In genomic region chr13:96593621-96594020, GRCm38 (mm10) we compare ENCODE assay signal across 10 mouse cellular contexts. TPM values are rescaled to one million over a fixed set of nuclear protein-coding genes. Genes with fewer than 3 reads are reported as not detected.
DNase-seq lines count a peak whose midpoint lies in the region; ATAC-seq and TF ChIP-seq lines count a peak whose summit lies in the region.
"Had no signal": no experiment of that assay in that cellular context is flagged by ENCODE, and none has a peak within 500 bp of the region (broad histone marks: within the 10 kb centered on the region; RNA-seq: fewer than 3 reads in every experiment).

No protein-coding gene starts in this region.

- TF ChIP-seq POLR2A in spleen, adult 2 months (IDR thresholded peaks at IDR 0.05; ENCODE audit: low read depth, low read length): no peak
- TF ChIP-seq POLR2A in small intestine, adult 2 months (IDR thresholded peaks at IDR 0.05; ENCODE audit: low read depth, low read length): no peak

- 0 out of 2 replicates have a peak, but pooled peaks have one; percentile 10 for TF ChIP-seq CTCF in spleen, adult 2 months (IDR thresholded peaks at IDR 0.05; ENCODE audit: extremely low read depth, insufficient read depth, insufficient read length, insufficient replicate concordance)
- TF ChIP-seq CTCF in small intestine, adult 2 months (IDR thresholded peaks at IDR 0.05; ENCODE audit: extremely low read depth, insufficient read length, insufficient replicate concordance, low read depth, low read length): peak; percentile 10; the same call in 1 of the 2 replicates

- H3K4me2 ChIP-seq in heart, embryonic 12.5 days: no peak overlapping the region
- H3K4me2 ChIP-seq: embryonic facial prominence, embryonic 13.5 days; midbrain, embryonic 12.5 days had no signal

- no peak for ATAC-seq in heart, embryonic 12.5 days (ENCODE audit: insufficient number of reproducible peaks, low FRiP score)
- ATAC-seq in erythroblast, adult 5-6 weeks (replicated peaks; ENCODE audit: low FRiP score, poor library complexity, severe bottlenecking): 0 out of 2 replicates have a peak, but pooled peaks have one; percentile 69

- no peak overlapping the region for H3K9ac ChIP-seq in heart, embryonic 12.5 days
- H3K9ac ChIP-seq: embryonic facial prominence, embryonic 13.5 days; midbrain, embryonic 12.5 days had no signal

- WGBS in heart, embryonic 12.5 days: 19% methylated on average over 1 of the region's 1 CpGs
- WGBS in spleen, adult 2 months: 2% methylated on average over 1 of the region's 1 CpGs
- WGBS in small intestine, adult 2 months: 2% methylated on average over 1 of the region's 1 CpGs

- H3K4me3 ChIP-seq in heart, embryonic 12.5 days: no peak overlapping the region
- H3K4me3 ChIP-seq in spleen, adult 2 months (ENCODE audit: extremely low read depth, insufficient read depth, insufficient read length): no peak overlapping the region
- H3K4me3 ChIP-seq in small intestine, adult 2 months (ENCODE audit: low read depth, low read length): no peak overlapping the region
- H3K4me3 ChIP-seq: embryonic facial prominence, embryonic 13.5 days; midbrain, embryonic 12.5 days had no signal

- no peaks in the 10 kb centered on the region for H3K9me3 ChIP-seq in heart, embryonic 12.5 days (replicated peaks)
- H3K9me3 ChIP-seq: embryonic facial prominence, embryonic 13.5 days; midbrain, embryonic 12.5 days had no signal

- H3K27me3 ChIP-seq in heart, embryonic 12.5 days (replicated peaks): no peaks in the 10 kb centered on the region
- no peaks in the 10 kb centered on the region for H3K27me3 ChIP-seq in spleen, adult 2 months (ENCODE audit: control insufficient read depth, insufficient read depth, low read length)
- no peaks in the 10 kb centered on the region for H3K27me3 ChIP-seq in small intestine, adult 2 months (ENCODE audit: control insufficient read depth, insufficient read depth, low read length)
- H3K27me3 ChIP-seq: embryonic facial prominence, embryonic 13.5 days; midbrain, embryonic 12.5 days had no signal

- DNase-seq in heart, adult 9 months (ENCODE audit: low spot score in 2 of 2): peak; percentile 18
- DNase-seq in spleen, adult 2 months (ENCODE audit: low read depth in 1 of 2, low spot score in 2 of 2): peak in 1 of 2 experiments; percentile 7
- no peak for DNase-seq in spleen, adult 12 weeks (ENCODE audit: low spot score)
- no peak for DNase-seq in layer of hippocampus, postnatal 36 days
- DNase-seq in adrenal gland, adult 2 months: no peak

- peaks cover 9% of the 10 kb centered on the region; the same call in 1 of the 2 replicates for H3K4me1 ChIP-seq in heart, embryonic 12.5 days (replicated peaks)
- no peaks in the 10 kb centered on the region for H3K4me1 ChIP-seq in spleen, adult 2 months (ENCODE audit: control insufficient read depth, insufficient read depth, insufficient read length)
- H3K4me1 ChIP-seq in small intestine, adult 2 months (ENCODE audit: control insufficient read depth, insufficient read depth, insufficient read length, low read length): no peaks in the 10 kb centered on the region

- H3K27ac ChIP-seq in heart, embryonic 12.5 days (ENCODE audit: poor library complexity, severe bottlenecking): no peak overlapping the region
- no peak overlapping the region for H3K27ac ChIP-seq in spleen, adult 2 months (ENCODE audit: insufficient read depth, low read length)
- H3K27ac ChIP-seq in small intestine, adult 2 months (ENCODE audit: insufficient read depth, low read depth, low read length): no peak overlapping the region
- H3K27ac ChIP-seq: embryonic facial prominence, embryonic 13.5 days; midbrain, embryonic 12.5 days had no signal

- H3K36me3 ChIP-seq in heart, embryonic 12.5 days: peaks cover 4% of the 10 kb centered on the region; the same call in 1 of the 2 replicates
- 0 out of 2 replicates have a peak, but pooled peaks cover 1% of the 10 kb centered on the region for H3K36me3 ChIP-seq in spleen, adult 2 months (ENCODE audit: control insufficient read depth, insufficient read depth, low read length)
- peaks cover 6% of the 10 kb centered on the region; the same call in 1 of the 2 replicates for H3K36me3 ChIP-seq in small intestine, adult 2 months (ENCODE audit: control insufficient read depth, insufficient read depth, low read length)
- H3K36me3 ChIP-seq: midbrain, embryonic 12.5 days had no signal

RNA-seq across cellular contexts. Expression of gene Col4a3bp, which starts 51.2 kb away (rescaled TPM):
- 9.0 and 9.7 TPM in 2 replicates for polyA plus RNA-seq in heart, embryonic 12.5 days (2016; fragmentation: Nextera tagmentation; extraction: Ambion mirVana)
- 9.5 and 12.4 TPM in 2 replicates for polyA plus RNA-seq in spleen, adult 2 months (2012; rRNA removed)
- total RNA-seq in erythroblast, adult 5-6 weeks (2015; ENCODE audit: low replicate concordance): 42.3 and 56.6 TPM in 2 replicates
- 45.4 and 57.6 TPM in 2 replicates for total RNA-seq in erythroblast, adult 5-6 weeks (2017; ENCODE audit: low replicate concordance)
- 8.2 and 12.7 TPM in 2 replicates for polyA plus RNA-seq in small intestine, adult 2 months (2012; rRNA removed)
- total RNA-seq in layer of hippocampus, postnatal 36 days (2021): 10 to 100 TPM; 70.6 to 71.3 TPM
- 10 to 100 TPM; 60.0 to 93.8 TPM for total RNA-seq in adrenal gland, adult 2 months (2021)
- polyA plus RNA-seq in adrenal gland, adult 2 months (2012; rRNA removed): 30.3 and 45.3 TPM in 2 replicates

RNA-seq across cellular contexts. Expression of gene Polk, which starts 51.2 kb away (rescaled TPM):
- polyA plus RNA-seq in heart, embryonic 12.5 days (2016; fragmentation: Nextera tagmentation; extraction: Ambion mirVana): 8.6 TPM in 2 replicates
- polyA plus RNA-seq in spleen, adult 2 months (2012; rRNA removed): 0.97 and 1.0 TPM in 2 replicates
- 0.58 and 5.6 TPM in 2 replicates for total RNA-seq in erythroblast, adult 5-6 weeks (2015; ENCODE audit: low replicate concordance)
- total RNA-seq in erythroblast, adult 5-6 weeks (2017; ENCODE audit: low replicate concordance): 3.3 and 6.6 TPM in 2 replicates
- 0.30 and 0.42 TPM in 2 replicates for polyA plus RNA-seq in small intestine, adult 2 months (2012; rRNA removed)
- total RNA-seq in layer of hippocampus, postnatal 36 days (2021): 10 to 100 TPM; 11.7 to 12.2 TPM
- 10 to 100 TPM; 21.8 to 28.5 TPM for total RNA-seq in adrenal gland, adult 2 months (2021)
- polyA plus RNA-seq in adrenal gland, adult 2 months (2012; rRNA removed): 2.4 and 2.8 TPM in 2 replicates

Comparison
In these comparisons a context has a peak if more than half of its experiments do, and no peak if none do; other contexts are left out.
1. DNase-seq: peak in heart, adult 9 months (2 of 2); none in spleen, adult 12 weeks (single experiment), layer of hippocampus, postnatal 36 days (0 of 2) and adrenal gland, adult 2 months (single experiment).